Mouse (Mus musculus) neural tube, embryonic 12.5 days (tissue): ENCODE measurements around the gene Ndufaf2. TPM values are rescaled to one million over a fixed set of nuclear protein-coding genes. Genes with fewer than 3 reads are reported as not detected.

Experiments used
- ATAC-seq: fragments of 200-750 bp; cut with Nextera tagmentation; 2 replicates; pipeline ENCODE4 v1.8.0; 2017; ENCODE audit warnings: low read depth, mild to moderate bottlenecking, moderate TSS enrichment, moderate library complexity; ENCODE audit not compliant: low FRiP score
- H3K27ac ChIP-seq: fragments of 300-500 bp; sonication (generic); 2 replicates; pipeline ENCODE4 v1.5.1; 2016
- H3K27me3 ChIP-seq: fragments of 300-500 bp; sonication (generic); replicated peaks from 2 replicates; pipeline ENCODE4 v1.6.1; 2016; ENCODE audit warnings: mild to moderate bottlenecking
- H3K36me3 ChIP-seq: fragments of 300-500 bp; sonication (generic); 2 replicates; pipeline ENCODE4 v1.6.1; 2016; ENCODE audit warnings: mild to moderate bottlenecking
- H3K4me1 ChIP-seq: fragments of 300-500 bp; sonication (generic); 2 replicates; pipeline ENCODE4 v1.6.1; 2016
- H3K4me2 ChIP-seq: fragments of 300-500 bp; sonication (generic); replicated peaks from 2 replicates; pipeline ENCODE4 v1.6.1; 2016; ENCODE audit warnings: mild to moderate bottlenecking
- H3K4me3 ChIP-seq: fragments of 300-500 bp; sonication (generic); 2 replicates; pipeline ENCODE4 v1.5.1; 2016
- H3K9ac ChIP-seq: fragments of 300-500 bp; sonication (generic); 2 replicates; pipeline ENCODE4 v1.6.1; 2016; ENCODE audit warnings: mild to moderate bottlenecking
- H3K9me3 ChIP-seq: fragments of 300-500 bp; sonication (generic); 2 replicates; pipeline ENCODE4 v1.6.1; 2016; ENCODE audit warnings: mild to moderate bottlenecking
- WGBS: fragments of 180-500 bp; shearing (Covaris S2); methylation state at CpG from one replicate; pipeline ENCODE4 v1.1.7; 2016; 5-methylcytosine and 5-hydroxymethylcytosine counted together
- polyA plus RNA-seq: library from polyadenylated mRNA; unstranded; fragments of >200 nt; fragmentation: Nextera tagmentation; extraction: Ambion mirVana; gene quantifications from 2 replicates; pipeline ENCODE4 v1.2.1, GENCODE M21; 2016

Ndufaf2 gene
- polyA plus RNA-seq, 1 experiment from 2014 or later: 79.0 TPM

GRCm38 (mm10) chr13:108132031-108132819, 26.2 kb downstream of the Ndufaf2 start:
- Histone ChIP-seq H3K4me3 (no peak overlapping the region), H3K4me2 (no peak overlapping the region), H3K9me3 (no peaks in the 10 kb centered on the region), H3K36me3 (no peaks in the 10 kb centered on the region), H3K9ac (no peak overlapping the region), H3K27me3 (no peaks in the 10 kb centered on the region), H3K27ac (no peak overlapping the region), H3K4me1 (no peaks in the 10 kb centered on the region)
- ATAC-seq: no peak
- WGBS: 65% methylated on average over 6 of the region's 6 CpGs

- no peak for ATAC-seq
- Histone ChIP-seq H3K27me3 (no peaks in the 10 kb centered on the region), H3K4me3 (no peak overlapping the region), H3K9me3 (no peaks in the 10 kb centered on the region), H3K36me3 (no peaks in the 10 kb centered on the region), H3K4me2 (no peak overlapping the region), H3K27ac (no peak overlapping the region), H3K9ac (no peak overlapping the region), H3K4me1 (no peaks in the 10 kb centered on the region)
- 90% methylated on average over 5 of the region's 5 CpGs for WGBS
Measured at GRCm38 (mm10) chr13:108130737-108131136, 27.7 kb downstream of the Ndufaf2 start.

GRCm38 (mm10) chr13:108129070-108129469, 29.4 kb downstream of the Ndufaf2 start:
- no peaks in the 10 kb centered on the region for H3K36me3 ChIP-seq
- H3K4me1 ChIP-seq: no peaks in the 10 kb centered on the region
- H3K4me3 ChIP-seq: no peak overlapping the region
- H3K4me2 ChIP-seq: no peak overlapping the region
- no peaks in the 10 kb centered on the region for H3K9me3 ChIP-seq
- H3K27me3 ChIP-seq: no peaks in the 10 kb centered on the region
- H3K9ac ChIP-seq: no peak overlapping the region
- no peak for ATAC-seq
- H3K27ac ChIP-seq: no peak overlapping the region
- WGBS: 74% methylated on average over 7 of the region's 7 CpGs

- ATAC-seq: no peak
Measured at GRCm38 (mm10) chr13:108127883-108128282, 30.5 kb downstream of the Ndufaf2 start.

GRCm38 (mm10) chr13:108127130-108127529, 31.3 kb downstream of the Ndufaf2 start:
- no peak for ATAC-seq
- no peaks in the 10 kb centered on the region for H3K36me3 ChIP-seq
- H3K27ac ChIP-seq: no peak overlapping the region
- no peak overlapping the region for H3K4me3 ChIP-seq
- no peak overlapping the region for H3K9ac ChIP-seq
- no peaks in the 10 kb centered on the region for H3K27me3 ChIP-seq
- H3K4me1 ChIP-seq: peaks cover 7% of the 10 kb centered on the region; the same call in 1 of the 2 replicates
- no peaks in the 10 kb centered on the region for H3K9me3 ChIP-seq
- WGBS: 13% methylated on average over 1 of the region's 1 CpGs
- no peak overlapping the region for H3K4me2 ChIP-seq

More at GRCm38 (mm10) chr13:108127883-108128282, 30.5 kb downstream of the Ndufaf2 start:
- WGBS: 79% methylated on average over 1 of the region's 1 CpGs
- H3K4me2 ChIP-seq: no peak overlapping the region
- no peak overlapping the region for H3K4me3 ChIP-seq
- H3K4me1 ChIP-seq: peaks cover 6% of the 10 kb centered on the region; the same call in 1 of the 2 replicates
- no peak overlapping the region for H3K9ac ChIP-seq
- no peak overlapping the region for H3K27ac ChIP-seq
- H3K9me3 ChIP-seq: no peaks in the 10 kb centered on the region
- no peaks in the 10 kb centered on the region for H3K36me3 ChIP-seq
- no peaks in the 10 kb centered on the region for H3K27me3 ChIP-seq

GRCm38 (mm10) chr13:108126246-108126645, 32.2 kb downstream of the Ndufaf2 start:
- 90% methylated on average over 2 of the region's 2 CpGs for WGBS
- Histone ChIP-seq H3K4me3 (no peak overlapping the region), H3K4me2 (no peak overlapping the region), H3K9me3 (no peaks in the 10 kb centered on the region), H3K36me3 (no peaks in the 10 kb centered on the region), H3K9ac (no peak overlapping the region), H3K27me3 (no peaks in the 10 kb centered on the region), H3K27ac (no peak overlapping the region), H3K4me1 (peaks cover 7% of the 10 kb centered on the region; the same call in 1 of the 2 replicates)
- ATAC-seq: no peak

GRCm38 (mm10) chr13:108124096-108124495, 34.3 kb downstream of the Ndufaf2 start:
- Histone ChIP-seq H3K9ac (no peak overlapping the region), H3K36me3 (no peaks in the 10 kb centered on the region), H3K4me1 (peaks cover 7% of the 10 kb centered on the region; the same call in 1 of the 2 replicates), H3K4me3 (no peak overlapping the region), H3K27ac (no peak overlapping the region), H3K4me2 (no peak overlapping the region), H3K9me3 (no peaks in the 10 kb centered on the region), H3K27me3 (no peaks in the 10 kb centered on the region)
- WGBS: 65% methylated on average over 11 of the region's 11 CpGs
- ATAC-seq: no peak

- Histone ChIP-seq H3K4me3 (no peak overlapping the region), H3K9me3 (no peaks in the 10 kb centered on the region), H3K9ac (no peak overlapping the region; the same call in 1 of the 2 replicates), H3K4me2 (peak overlapping the region; percentile 31), H3K4me1 (peaks cover 7% of the 10 kb centered on the region; the same call in 1 of the 2 replicates), H3K36me3 (no peaks in the 10 kb centered on the region), H3K27ac (no peak overlapping the region), H3K27me3 (no peaks in the 10 kb centered on the region)
- 27% methylated on average over 15 of the region's 15 CpGs for WGBS
- no peak for ATAC-seq
Measured at GRCm38 (mm10) chr13:108123109-108123723, 35.2 kb downstream of the Ndufaf2 start.

- H3K27me3 ChIP-seq: no peaks in the 10 kb centered on the region
- ATAC-seq: no peak
- H3K4me2 ChIP-seq: no peak overlapping the region
- H3K9me3 ChIP-seq: no peaks in the 10 kb centered on the region
- 85% methylated on average over 9 of the region's 9 CpGs for WGBS
- no peaks in the 10 kb centered on the region for H3K36me3 ChIP-seq
- H3K9ac ChIP-seq: no peak overlapping the region
- peaks cover 7% of the 10 kb centered on the region; the same call in 1 of the 2 replicates for H3K4me1 ChIP-seq
- no peak overlapping the region for H3K27ac ChIP-seq
- H3K4me3 ChIP-seq: no peak overlapping the region
Measured at GRCm38 (mm10) chr13:108119411-108120310, 38.8 kb downstream of the Ndufaf2 start.

GRCm38 (mm10) chr13:108118188-108118587, 40.2 kb downstream of the Ndufaf2 start:
- Histone ChIP-seq H3K27ac (no peak overlapping the region), H3K36me3 (no peaks in the 10 kb centered on the region), H3K4me1 (peaks cover 4% of the 10 kb centered on the region; the same call in 1 of the 2 replicates), H3K9ac (no peak overlapping the region), H3K4me3 (no peak overlapping the region), H3K27me3 (no peaks in the 10 kb centered on the region), H3K9me3 (no peaks in the 10 kb centered on the region), H3K4me2 (no peak overlapping the region)
- ATAC-seq: no peak
- 75% methylated on average over 1 of the region's 1 CpGs for WGBS

GRCm38 (mm10) chr13:108117654-108118053, 40.8 kb downstream of the Ndufaf2 start:
- ATAC-seq: no peak

GRCm38 (mm10) chr13:108114257-108114656, 44.2 kb downstream of the Ndufaf2 start:
- no peaks in the 10 kb centered on the region for H3K27me3 ChIP-seq
- H3K9ac ChIP-seq: no peak overlapping the region
- H3K4me3 ChIP-seq: no peak overlapping the region
- no peak overlapping the region for H3K4me2 ChIP-seq
- H3K27ac ChIP-seq: no peak overlapping the region
- no peaks in the 10 kb centered on the region for H3K36me3 ChIP-seq
- no peaks in the 10 kb centered on the region for H3K4me1 ChIP-seq
- ATAC-seq: no peak
- 76% methylated on average over 3 of the region's 3 CpGs for WGBS
- no peaks in the 10 kb centered on the region for H3K9me3 ChIP-seq

More at GRCm38 (mm10) chr13:108117654-108118053, 40.8 kb downstream of the Ndufaf2 start:
- H3K27me3 ChIP-seq: no peaks in the 10 kb centered on the region
- H3K9ac ChIP-seq: no peak overlapping the region
- no peaks in the 10 kb centered on the region for H3K9me3 ChIP-seq
- no peak overlapping the region for H3K4me3 ChIP-seq
- no peak overlapping the region for H3K4me2 ChIP-seq
- no peaks in the 10 kb centered on the region for H3K4me1 ChIP-seq
- H3K27ac ChIP-seq: no peak overlapping the region
- no peaks in the 10 kb centered on the region for H3K36me3 ChIP-seq
